Mouse (Mus musculus) ES-Bruce4 (cell line): ENCODE data around the gene Dgkz. TPM values are rescaled to one million over a fixed set of nuclear protein-coding genes. Genes with fewer than 3 reads are reported as not detected.
A peak's percentile ranks its signal among the peaks of the same experiment; 100 is the strongest.

Source experiments
- H3K27ac ChIP-seq: 2 replicates; pipeline ENCODE4 v1.5.1; 2012; ENCODE audit warnings: low read length, inconsistent platforms; ENCODE audit not compliant: insufficient read depth
- H3K27me3 ChIP-seq: 2 replicates; pipeline ENCODE4 v1.6.1; 2012; ENCODE audit warnings: mild to moderate bottlenecking, low read length, inconsistent platforms; ENCODE audit not compliant: control insufficient read depth, poor library complexity, insufficient read depth, severe bottlenecking
- H3K36me3 ChIP-seq: 2 replicates; pipeline ENCODE4 v1.6.1; 2012; ENCODE audit warnings: inconsistent platforms, mild to moderate bottlenecking, low read length, moderate library complexity; ENCODE audit not compliant: control insufficient read depth, poor library complexity, insufficient read depth, severe bottlenecking
- H3K4me1 ChIP-seq: one replicate; pipeline ENCODE4 v1.8.1; 2011; ENCODE audit warnings: low read length; ENCODE audit not compliant: control insufficient read depth, insufficient read depth
- H3K4me3 ChIP-seq: 2 replicates; pipeline ENCODE4 v1.5.1; 2011; ENCODE audit warnings: low read depth, mild to moderate bottlenecking, low read length
- H3K9ac ChIP-seq: 2 replicates; pipeline ENCODE4 v1.6.1; 2012; ENCODE audit warnings: low read depth, mild to moderate bottlenecking, inconsistent platforms; ENCODE audit not compliant: poor library complexity, severe bottlenecking
- H3K9me3 ChIP-seq: replicated peaks from 2 replicates; pipeline ENCODE4 v1.6.1; 2012; ENCODE audit warnings: mild to moderate bottlenecking, low read length, inconsistent platforms; ENCODE audit not compliant: control insufficient read depth, poor library complexity, insufficient read depth, severe bottlenecking
- CTCF ChIP-seq: IDR thresholded peaks from one replicate; pipeline ENCODE4 v1.8.1; 2011; ENCODE audit warnings: low read depth, low read length
- EP300 ChIP-seq: IDR thresholded peaks from 2 replicates; pipeline ENCODE4 v1.6.1; 2011; ENCODE audit warnings: low read depth, low read length; ENCODE audit not compliant: insufficient read depth
- POLR2A ChIP-seq: IDR thresholded peaks from one replicate; pipeline ENCODE4 v1.8.1; 2011; ENCODE audit warnings: low read length; ENCODE audit not compliant: insufficient read depth
- polyA plus RNA-seq: library from polyadenylated mRNA; stranded (reverse); fragments of >200 nt; gene quantifications from 2 replicates; pipeline ENCODE4 v1.2.4, GENCODE M21; 2011; ENCODE audit warnings: low read depth; ENCODE audit not compliant: missing spikeins, insufficient read depth, insufficient read length

Dgkz gene
- polyA plus RNA-seq, 1 experiment: 28.1 TPM

- 0 out of 2 replicates have a peak, but pooled peaks cover 3% of the 10 kb centered on the region for H3K36me3 ChIP-seq
- no peaks in the 10 kb centered on the region for H3K27me3 ChIP-seq
- H3K4me3 ChIP-seq: peak overlapping the region; percentile 7; the same call in 1 of the 2 replicates
- peaks cover 10% of the 10 kb centered on the region for H3K4me1 ChIP-seq
- H3K27ac ChIP-seq: peak overlapping the region; percentile 59
- no peaks in the 10 kb centered on the region for H3K9me3 ChIP-seq
- TF ChIP-seq EP300 (no peak), POLR2A (no peak), CTCF (no peak)
- H3K9ac ChIP-seq: no peak overlapping the region
Observed at GRCm38 (mm10) chr2:91932737-91933350, 42.8 kb downstream of the Dgkz start.

GRCm38 (mm10) chr2:91932160-91932711, 43.4 kb downstream of the Dgkz start, which contains the start of gene Mdk:
TSS of gene Mdk (minus strand) at chr2:91932297.
- Histone ChIP-seq H3K4me3 (peak within 1 kb of the TSS; percentile 86), H3K27ac (peak within 1 kb of the TSS; percentile 75), H3K36me3 (0 out of 2 replicates have a peak, but pooled peaks cover 3% of the 10 kb centered on the region), H3K9me3 (no peaks in the 10 kb centered on the region), H3K27me3 (no peaks in the 10 kb centered on the region), H3K9ac (peak within 1 kb of the TSS; percentile 46), H3K4me1 (peaks cover 10% of the 10 kb centered on the region)
- peak; percentile 86 for TF ChIP-seq EP300
- TF ChIP-seq CTCF: no peak
- no peak for TF ChIP-seq POLR2A

- H3K36me3 ChIP-seq: 0 out of 2 replicates have a peak, but pooled peaks cover 3% of the 10 kb centered on the region
Observed at GRCm38 (mm10) chr2:91931328-91932159, 44.1 kb downstream of the Dgkz start.

GRCm38 (mm10) chr2:91930761-91931291, 44.8 kb downstream of the Dgkz start:
- TF ChIP-seq POLR2A (no peak), CTCF (no peak), EP300 (no peak)
- Histone ChIP-seq H3K36me3 (0 out of 2 replicates have a peak, but pooled peaks cover 3% of the 10 kb centered on the region), H3K4me1 (peaks cover 10% of the 10 kb centered on the region), H3K27ac (peak overlapping the region; percentile 50), H3K9me3 (no peaks in the 10 kb centered on the region), H3K9ac (peak overlapping the region; percentile 46), H3K4me3 (peak overlapping the region; percentile 86), H3K27me3 (no peaks in the 10 kb centered on the region)

More at GRCm38 (mm10) chr2:91931328-91932159, 44.1 kb downstream of the Dgkz start:
- peaks cover 10% of the 10 kb centered on the region for H3K4me1 ChIP-seq
- TF ChIP-seq EP300: peak; percentile 84
- no peak for TF ChIP-seq CTCF
- H3K9me3 ChIP-seq: no peaks in the 10 kb centered on the region
- peak overlapping the region; percentile 75 for H3K27ac ChIP-seq
- peak overlapping the region; percentile 86 for H3K4me3 ChIP-seq
- H3K9ac ChIP-seq: peak overlapping the region; percentile 46
- no peaks in the 10 kb centered on the region for H3K27me3 ChIP-seq

DNA sequence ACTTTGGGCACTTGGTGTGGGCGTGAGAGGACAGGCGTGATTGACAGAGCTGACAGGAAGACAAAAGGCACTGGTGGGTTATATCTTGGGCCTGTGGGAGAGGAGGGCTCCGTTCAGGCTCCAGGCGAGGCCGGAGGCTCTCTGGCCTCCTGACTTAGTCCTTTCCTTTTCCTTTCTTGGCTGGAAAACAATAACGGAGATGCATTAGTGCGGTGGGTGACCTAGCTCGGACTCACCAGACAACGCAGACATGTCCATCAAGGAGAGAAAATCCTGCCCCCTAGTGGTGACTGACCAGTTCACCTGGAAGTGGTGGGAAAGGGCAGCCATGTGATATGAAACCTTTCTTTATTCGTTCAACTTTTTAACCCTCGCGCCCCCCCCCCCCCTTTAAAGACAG, 45.7 kb downstream of the Dgkz start:
- peak overlapping the region; percentile 46 for H3K9ac ChIP-seq
- H3K4me3 ChIP-seq: peak overlapping the region; percentile 86
- peaks cover 12% of the 10 kb centered on the region for H3K4me1 ChIP-seq
- TF ChIP-seq CTCF (peak; percentile 82), EP300 (no peak), POLR2A (no peak)
- no peaks in the 10 kb centered on the region for H3K9me3 ChIP-seq
- H3K36me3 ChIP-seq: no peaks in the 10 kb centered on the region
- no peaks in the 10 kb centered on the region for H3K27me3 ChIP-seq
- no peak overlapping the region for H3K27ac ChIP-seq
